Mouse (Mus musculus): Measurements from ENCODE around the gene Crybg1.
A peak's percentile ranks its signal among the peaks of the same experiment; 100 is the strongest.

Gene Crybg1

DNA sequence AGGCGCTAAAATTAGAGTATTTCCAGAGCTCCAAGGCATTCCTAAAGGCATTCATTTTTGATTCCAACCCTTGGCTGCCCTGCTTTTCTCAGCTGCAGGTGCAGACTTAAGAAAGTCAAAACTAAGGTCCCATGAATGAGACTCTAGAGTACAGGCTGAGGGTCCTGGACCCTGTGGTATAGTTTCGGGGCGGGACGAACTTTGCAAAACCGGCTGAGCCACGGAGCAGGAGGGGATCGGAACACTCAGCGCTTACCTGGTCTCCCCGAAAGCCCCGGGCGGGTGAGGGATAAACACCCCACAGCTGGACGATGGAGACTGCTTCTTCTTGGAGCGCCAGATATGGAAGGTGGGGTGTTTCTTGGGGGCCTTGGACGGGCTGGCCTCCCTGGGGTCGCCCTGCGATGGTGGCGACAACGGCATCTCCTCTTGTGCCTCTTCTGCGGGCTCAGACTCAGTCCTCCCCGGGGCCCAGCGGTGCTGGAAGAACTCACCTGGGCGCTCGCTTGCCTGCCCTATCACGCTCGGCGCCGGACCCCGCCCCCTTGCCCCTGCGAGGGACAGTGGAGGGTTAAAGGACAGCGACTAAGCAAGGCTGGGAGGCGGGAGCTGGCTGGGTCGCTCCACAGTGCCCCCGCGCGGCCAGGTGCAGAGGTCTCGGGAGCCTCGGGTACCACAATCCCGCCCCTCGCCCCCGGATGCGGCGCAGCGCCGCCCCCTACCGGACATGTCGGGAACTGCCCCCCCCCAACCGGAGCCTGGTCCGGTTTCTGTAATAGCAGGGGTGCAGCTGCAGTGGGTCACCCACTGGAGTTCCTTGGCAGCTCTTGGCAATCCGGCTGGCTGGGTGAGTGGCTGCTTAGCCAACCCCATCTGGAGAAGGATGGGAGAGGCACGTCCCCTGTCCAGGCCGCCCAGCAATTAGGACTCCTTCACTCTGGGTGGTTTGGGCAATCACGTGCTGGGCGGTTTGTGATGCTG is at the start of gene Crybg1:
Crybg1 (minus strand) TSS at position 517 of the 981 bp plus-strand sequence.
- peak; percentile 74 for DNase-seq (ENCODE audit: low spot score)

- no peak for DNase-seq (ENCODE audit: low spot score)
Measured at GRCm38 (mm10) chr10:44177365-44177764, 28.7 kb upstream of the Crybg1 start.

GRCm38 (mm10) chr10:44176548-44176947 is 27.9 kb upstream of the Crybg1 start:
- no peak for DNase-seq (ENCODE audit: low spot score)

DNA sequence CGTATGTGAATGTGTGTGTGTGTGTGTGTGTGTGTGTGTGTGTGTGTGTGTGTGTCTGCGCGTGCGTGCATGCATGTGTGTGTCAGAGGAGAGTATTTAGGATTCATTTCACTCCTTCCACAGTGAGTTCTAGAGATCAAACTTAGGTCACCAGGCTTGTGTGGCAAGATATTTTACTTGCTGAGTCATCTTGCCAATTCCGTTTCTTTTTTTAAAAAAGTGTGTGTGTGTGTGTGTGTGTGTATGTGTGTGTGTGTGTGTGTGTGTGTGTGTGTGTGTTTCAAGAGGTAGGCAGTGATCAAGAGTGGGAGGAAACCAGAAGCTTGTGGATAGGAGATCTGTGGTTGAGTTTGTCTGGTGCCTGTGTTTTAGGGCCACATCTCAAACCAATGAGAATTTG is 27.5 kb upstream of the Crybg1 start:
- no peak for DNase-seq (ENCODE audit: low spot score)

GRCm38 (mm10) chr10:44170145-44170544 is 21.5 kb upstream of the Crybg1 start:
- DNase-seq (ENCODE audit: low spot score) = no peak

GRCm38 (mm10) chr10:44167061-44167460 is 18.4 kb upstream of the Crybg1 start:
- no peak for DNase-seq (ENCODE audit: low spot score)

GRCm38 (mm10) chr10:44164258-44164975 is 15.8 kb upstream of the Crybg1 start:
- no peak for DNase-seq (ENCODE audit: low spot score)

DNA sequence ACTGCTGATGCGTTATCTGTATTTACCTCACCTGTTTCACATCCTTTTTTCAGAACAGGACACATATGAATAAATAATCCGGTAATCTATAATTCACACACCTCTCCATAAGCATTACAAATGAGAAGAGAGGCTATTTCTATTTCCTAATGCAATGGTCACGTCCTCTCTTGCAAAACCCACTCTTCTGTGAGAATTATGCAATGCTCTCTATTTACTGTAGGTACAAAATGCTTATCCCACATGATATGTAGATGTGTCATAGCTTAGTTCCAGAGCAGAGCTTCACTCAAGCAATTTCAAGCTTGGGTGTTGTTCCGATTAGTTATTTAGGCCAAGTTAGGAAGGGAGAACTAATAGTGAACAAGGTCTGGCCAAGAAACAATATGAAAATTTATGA is 14.4 kb upstream of the Crybg1 start:
- DNase-seq (ENCODE audit: low spot score) = no peak

- DNase-seq (ENCODE audit: low spot score) = no peak
Measured at GRCm38 (mm10) chr10:44160150-44160549, 11.5 kb upstream of the Crybg1 start.

- DNase-seq (ENCODE audit: low spot score) = no peak
Measured at GRCm38 (mm10) chr10:44157489-44157888, 8.8 kb upstream of the Crybg1 start.

GRCm38 (mm10) chr10:44150501-44150900 is 1.8 kb upstream of the Crybg1 start:
- no peak for DNase-seq (ENCODE audit: low spot score)

GRCm38 (mm10) chr10:44143401-44143800 is 5.3 kb downstream of the Crybg1 start:
- no peak for DNase-seq (ENCODE audit: low spot score)

GRCm38 (mm10) chr10:44138137-44138855 is 10.4 kb downstream of the Crybg1 start:
- DNase-seq (ENCODE audit: low spot score) = no peak

- DNase-seq (ENCODE audit: low spot score) = no peak
Measured at GRCm38 (mm10) chr10:44126047-44126446, 22.6 kb downstream of the Crybg1 start.

GRCm38 (mm10) chr10:44124400-44124933 is 24.2 kb downstream of the Crybg1 start:
- no peak for DNase-seq (ENCODE audit: low spot score)

- DNase-seq (ENCODE audit: low spot score) = no peak
Measured at GRCm38 (mm10) chr10:44118616-44119015, 30.0 kb downstream of the Crybg1 start.

DNA sequence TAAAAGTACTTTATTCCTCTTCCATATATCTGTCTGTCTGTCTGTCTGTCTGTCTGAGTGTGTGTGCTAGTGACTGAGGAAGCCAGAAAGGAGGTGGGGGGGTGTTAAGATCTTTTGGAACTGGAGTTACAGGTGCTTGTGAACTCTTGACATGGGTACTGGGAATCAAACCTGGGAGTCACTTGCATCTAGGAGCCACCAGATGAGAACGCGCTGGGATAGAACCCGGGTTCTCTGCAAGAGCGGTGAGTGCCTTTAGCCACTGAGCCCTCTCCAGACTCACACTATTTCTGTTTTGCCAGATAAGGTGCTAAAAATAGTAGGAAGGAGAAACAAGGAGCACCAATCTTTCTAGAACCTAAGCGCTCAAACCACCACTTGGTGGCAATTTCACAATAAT is 31.9 kb downstream of the Crybg1 start:
- no peak for DNase-seq (ENCODE audit: low spot score)

DNA sequence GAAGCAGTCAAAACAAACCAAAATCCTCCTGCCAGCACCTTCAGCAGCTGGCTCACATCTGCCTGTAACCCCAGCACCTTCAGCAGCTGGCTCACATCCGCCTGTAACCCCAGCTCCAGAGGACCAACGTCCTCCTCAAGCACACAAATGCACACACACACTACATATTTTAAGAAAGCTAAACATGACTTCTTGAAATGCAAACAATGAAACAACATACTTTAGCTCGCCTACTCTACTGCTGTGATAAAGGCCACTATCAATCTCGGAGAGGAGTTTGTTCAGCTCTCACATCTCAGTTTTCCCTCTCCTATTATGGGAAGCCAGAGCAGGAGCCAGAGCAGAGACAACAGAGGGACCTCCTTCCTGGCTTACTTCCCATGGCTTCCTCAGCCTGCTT is 34.0 kb downstream of the Crybg1 start:
- DNase-seq (ENCODE audit: low spot score) = no peak

GRCm38 (mm10) chr10:44112005-44112675 is 36.5 kb downstream of the Crybg1 start:
- DNase-seq (ENCODE audit: low spot score) = no peak

- DNase-seq (ENCODE audit: low spot score) = no peak
Measured at GRCm38 (mm10) chr10:44111168-44111567, 37.5 kb downstream of the Crybg1 start.

DNA sequence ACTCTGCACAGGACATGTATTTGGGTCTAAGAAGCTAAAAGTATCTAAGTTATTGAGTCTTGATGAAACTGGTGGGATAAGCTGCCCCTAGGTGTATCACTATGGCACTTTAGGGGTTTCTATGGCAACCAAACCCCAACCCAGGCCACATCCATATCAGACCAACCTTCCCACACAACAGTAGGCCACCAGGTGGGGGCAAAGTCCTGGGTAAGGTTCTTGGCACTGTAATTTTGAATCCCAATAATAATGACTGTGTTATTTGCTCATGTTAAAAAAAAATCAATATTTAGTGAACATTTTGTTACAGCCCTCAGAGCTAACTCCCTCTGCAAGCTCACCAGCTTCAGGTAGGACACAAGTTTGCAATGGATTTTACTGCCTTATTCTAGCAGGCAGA is 38.2 kb downstream of the Crybg1 start:
- no peak for DNase-seq (ENCODE audit: low spot score)

GRCm38 (mm10) chr10:44094794-44095193 is 53.9 kb downstream of the Crybg1 start:
- DNase-seq (ENCODE audit: low spot score) = no peak

Measured in urinary bladder, postnatal 10 days (tissue).